ENCODE assay signal across 11 mouse cellular contexts in the genomic region with DNA sequence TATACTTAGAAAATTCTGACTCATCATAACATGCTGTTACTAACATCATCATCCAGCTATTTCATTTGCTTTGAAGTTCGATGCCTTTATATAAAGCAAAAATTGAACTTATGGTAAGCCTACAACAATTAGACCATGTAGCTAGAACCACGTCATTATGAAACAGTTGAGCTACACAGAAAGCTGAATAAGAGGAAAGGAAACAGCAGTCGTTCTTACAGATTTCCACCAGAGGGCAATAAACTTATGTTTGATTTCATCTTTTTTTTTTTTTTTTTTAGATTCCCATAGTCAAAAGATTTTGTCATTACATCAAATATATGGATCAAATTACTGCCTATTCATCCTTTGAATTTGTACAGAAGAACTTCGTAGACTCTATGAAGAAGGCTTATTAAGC.
DNase-seq lines count a peak whose midpoint lies in the region; ATAC-seq and TF ChIP-seq lines count a peak whose summit lies in the region.
"Had no signal": no experiment of that assay in that cellular context is flagged by ENCODE, and none has a peak within 500 bp of the region (broad histone marks: within the 10 kb centered on the region; RNA-seq: fewer than 3 reads in every experiment).

No protein-coding gene starts in this region.

- no peak overlapping the region for H3K27ac ChIP-seq in kidney, postnatal 0 days
- H3K27ac ChIP-seq: embryonic facial prominence, embryonic 15.5 days; macrophage had no signal

- DNase-seq in cerebellum, adult 9-10 months, result peak; percentile 63
- no peak for DNase-seq in cerebellum, adult 11-12 months
- DNase-seq in kidney, postnatal 0 days (ENCODE audit: low spot score), result peak; percentile 76
- no peak for DNase-seq in kidney, postnatal 14 days
- peak; percentile 40 for DNase-seq in 416B (ENCODE audit: low read depth)
- no peak for DNase-seq in adrenal gland, adult 18-20 months (ENCODE audit: low spot score in 2 of 2)
- DNase-seq: kidney, postnatal 4 days had no signal

- no peak for ATAC-seq in kidney, postnatal 0 days (replicated peaks; ENCODE audit: low FRiP score, low read depth)
- ATAC-seq in common myeloid progenitor, adult 5-6 weeks (replicated peaks; ENCODE audit: low read depth, poor library complexity, severe bottlenecking), result peak; percentile 74; the same call in 1 of the 2 replicates
- ATAC-seq in erythroid progenitor cell, adult 5-6 weeks (replicated peaks; ENCODE audit: low FRiP score, poor library complexity, severe bottlenecking), result no peak

- 47% methylated on average over 4 of the region's 4 CpGs for WGBS in kidney, postnatal 0 days

- no peak overlapping the region for H3K4me3 ChIP-seq in kidney, postnatal 0 days (replicated peaks; ENCODE audit: low read depth, low read length)
- H3K4me3 ChIP-seq: embryonic facial prominence, embryonic 15.5 days had no signal

- no peaks in the 10 kb centered on the region for H3K27me3 ChIP-seq in kidney, postnatal 0 days (ENCODE audit: insufficient read depth, low read length)
- H3K27me3 ChIP-seq: embryonic facial prominence, embryonic 15.5 days had no signal

- no peak overlapping the region for H3K4me2 ChIP-seq in kidney, postnatal 0 days (ENCODE audit: low read length)
- H3K4me2 ChIP-seq: embryonic facial prominence, embryonic 15.5 days had no signal

- H3K9ac ChIP-seq in kidney, postnatal 0 days (ENCODE audit: low read depth, low read length), result no peak overlapping the region
- H3K9ac ChIP-seq: embryonic facial prominence, embryonic 15.5 days had no signal

- no peaks in the 10 kb centered on the region for H3K4me1 ChIP-seq in kidney, postnatal 0 days (replicated peaks; ENCODE audit: insufficient read depth, low read length)
- H3K4me1 ChIP-seq: embryonic facial prominence, embryonic 15.5 days had no signal

- peak; percentile 68 for TF ChIP-seq CTCF in kidney, postnatal 0 days (IDR thresholded peaks at IDR 0.05; ENCODE audit: low read depth)

- H3K9me3 ChIP-seq in kidney, postnatal 0 days (replicated peaks; ENCODE audit: low read length), result no peaks in the 10 kb centered on the region
- H3K9me3 ChIP-seq: embryonic facial prominence, embryonic 15.5 days had no signal

- H3K36me3 ChIP-seq in kidney, postnatal 0 days (ENCODE audit: insufficient read depth, low read length), result no peaks in the 10 kb centered on the region
- H3K36me3 ChIP-seq: embryonic facial prominence, embryonic 15.5 days had no signal

Comparison
In these comparisons a context has a peak if more than half of its experiments do, and no peak if none do; other contexts are left out.
1. DNase-seq: peak in cerebellum, adult 9-10 months (single experiment), kidney, postnatal 0 days (single experiment) and 416B (single experiment); none in cerebellum, adult 11-12 months (single experiment), kidney, postnatal 14 days (single experiment) and adrenal gland, adult 18-20 months (0 of 2).